Mouse (Mus musculus): Measurements from ENCODE around the gene Grb10. TPM values are rescaled to one million over a fixed set of nuclear protein-coding genes. Genes with fewer than 3 reads are reported as not detected.

Gene Grb10
- polyA plus RNA-seq (2012; rRNA removed; ENCODE audit: low replicate concordance): 2.0 and 2.4 TPM in 2 replicates

GRCm38 (mm10) chr11:12038470-12038985, at the start of gene Grb10:
Gene Grb10 (minus strand): TSS chr11:12038683.

GRCm38 (mm10) chr11:11897645-11898357, 140.7 kb downstream of the Grb10 start, which contains the start of gene Ddc:
Gene Ddc (minus strand): TSS chr11:11898144.

Other genes with a start within 250 kb of the Grb10 start
- 0.05 and 0.82 TPM in 2 replicates for gene Fignl1, start 229.7 kb downstream of the Grb10 start, polyA plus RNA-seq (2012; rRNA removed; ENCODE audit: low replicate concordance)
- 83.8 and 97.1 TPM in 2 replicates for gene Ddc, start 140.5 kb downstream of the Grb10 start, polyA plus RNA-seq (2012; rRNA removed; ENCODE audit: low replicate concordance)